Mouse (Mus musculus) CH12F3 (cell line): ENCODE results near the gene Nrg3.

ENCODE experiments used
- in situ Hi-C: fragments of 300-500 bp; cut with MboI; formaldehyde crosslinking; loops from 2 replicates; pipeline ENCODE4 v1.14.3; 2020; ENCODE audit warnings: low sequenced_read_pairs

Nrg3 gene

GRCm38 (mm10) chr14:39472790-39473761 lies at the start of gene Nrg3:
Nrg3 (minus strand) TSS chr14:39473088.
- in situ Hi-C loops, result no loop called here

GRCm38 (mm10) chr14:39508956-39509355 lies 36.1 kb upstream of the Nrg3 start:
- in situ Hi-C loops, result no loop called here

- in situ Hi-C loops, result no loop called here
These were observed 903 bp upstream of the Nrg3 start for GRCm38 (mm10) chr14:39473771-39474211.

GRCm38 (mm10) chr14:39472146-39472751 lies 639 bp downstream of the Nrg3 start:
- in situ Hi-C loops, result no loop called here

- in situ Hi-C loops, result no loop called here
These were observed 1.5 kb downstream of the Nrg3 start for GRCm38 (mm10) chr14:39471236-39471981.

- in situ Hi-C loops, result no loop called here
These were observed 27.4 kb downstream of the Nrg3 start for GRCm38 (mm10) chr14:39445501-39445900.

GRCm38 (mm10) chr14:39428503-39428902 lies 44.4 kb downstream of the Nrg3 start:
- in situ Hi-C loops, result no loop called here

GRCm38 (mm10) chr14:39421874-39422273 lies 51.0 kb downstream of the Nrg3 start:
- in situ Hi-C loops, result no loop called here

- in situ Hi-C loops, result no loop called here
These were observed 59.6 kb downstream of the Nrg3 start for GRCm38 (mm10) chr14:39413270-39413669.

- in situ Hi-C loops, result no loop called here
These were observed 86.0 kb downstream of the Nrg3 start for GRCm38 (mm10) chr14:39386845-39387244.

- in situ Hi-C loops, result no loop called here
These were observed 91.6 kb downstream of the Nrg3 start for GRCm38 (mm10) chr14:39381321-39381720.

GRCm38 (mm10) chr14:39373220-39373619 lies 99.7 kb downstream of the Nrg3 start:
- in situ Hi-C loops, result no loop called here

GRCm38 (mm10) chr14:39356251-39356650 lies 116.6 kb downstream of the Nrg3 start:
- in situ Hi-C loops, result no loop called here

- in situ Hi-C loops, result no loop called here
These were observed 120.7 kb downstream of the Nrg3 start for GRCm38 (mm10) chr14:39351979-39352737.

GRCm38 (mm10) chr14:39317424-39318110 lies 155.3 kb downstream of the Nrg3 start:
- in situ Hi-C loops, result no loop called here

- in situ Hi-C loops, result no loop called here
These were observed 158.8 kb downstream of the Nrg3 start for GRCm38 (mm10) chr14:39314111-39314510.

GRCm38 (mm10) chr14:39265121-39265520 lies 207.8 kb downstream of the Nrg3 start:
- in situ Hi-C loops, result no loop called here

GRCm38 (mm10) chr14:39264422-39264821 lies 208.5 kb downstream of the Nrg3 start:
- in situ Hi-C loops, result no loop called here

- in situ Hi-C loops, result no loop called here
These were observed 211.9 kb downstream of the Nrg3 start for GRCm38 (mm10) chr14:39261016-39261415.

- in situ Hi-C loops, result no loop called here
These were observed 217.5 kb downstream of the Nrg3 start for GRCm38 (mm10) chr14:39255391-39255790.
